1 mouse cellular context compared by ENCODE assay signal in the genomic region with DNA sequence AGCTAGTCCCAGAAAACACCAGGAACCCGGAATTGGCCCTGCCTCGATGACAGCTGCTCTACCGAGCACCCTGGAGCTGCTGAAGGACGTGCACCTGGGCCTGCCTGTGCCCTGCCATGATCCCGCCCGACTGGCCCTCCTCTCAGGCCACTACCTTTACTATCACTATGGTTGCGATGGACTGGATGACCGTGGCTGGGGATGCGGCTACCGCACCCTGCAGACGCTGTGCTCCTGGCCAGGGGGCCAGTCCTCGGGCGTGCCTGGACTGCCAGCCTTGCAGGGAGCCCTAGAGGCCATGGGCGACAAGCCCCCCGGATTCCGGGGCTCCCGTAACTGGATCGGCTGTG.
TF ChIP-seq lines count a peak whose summit lies in the region.

No protein-coding gene starts in this region.

TF ChIP-seq in MEL, 35 proteins besides CTCF, POLR2A, EP300 and RAD21 (continued from another document):
- no peak for TF ChIP-seq UBTF (IDR thresholded peaks at IDR 0.05; ENCODE audit: borderline replicate concordance, insufficient read depth, low read depth, low read length)
TF ChIP-seq in MEL: peak in this region for 4.
